Mouse (Mus musculus): ENCODE data around the gene Cptp. TPM values are rescaled to one million over a fixed set of nuclear protein-coding genes. Genes with fewer than 3 reads are reported as not detected.

Gene Cptp
- polyA plus RNA-seq, 1 experiment, result 1.5 TPM

- Histone ChIP-seq H3K9me3 (no peaks in the 10 kb centered on the region), H3K27me3 (replicated peaks) (no peaks in the 10 kb centered on the region), H3K4me3 (replicated peaks) (no peak overlapping the region), H3K4me1 (peaks cover 28% of the 10 kb centered on the region), H3K36me3 (replicated peaks; ENCODE audit: low read length) (peaks cover 89% of the 10 kb centered on the region)
- TF ChIP-seq GATA1 (IDR thresholded peaks at IDR 0.05; ENCODE audit: borderline replicate concordance, low read length) (no peak), FLI1 (IDR thresholded peaks at IDR 0.05; ENCODE audit: low read length) (no peak)
Observed at GRCm38 (mm10) chr4:155856881-155857280, 12.4 kb downstream of the Cptp start.

- TF ChIP-seq GATA1 (IDR thresholded peaks at IDR 0.05; ENCODE audit: borderline replicate concordance, low read length), result no peak
- TF ChIP-seq FLI1 (IDR thresholded peaks at IDR 0.05; ENCODE audit: low read length), result no peak
- Histone ChIP-seq H3K27me3 (replicated peaks) (no peaks in the 10 kb centered on the region), H3K9me3 (no peaks in the 10 kb centered on the region), H3K4me3 (replicated peaks) (no peak overlapping the region), H3K4me1 (peaks cover 36% of the 10 kb centered on the region), H3K36me3 (replicated peaks; ENCODE audit: low read length) (peaks cover 84% of the 10 kb centered on the region)
Observed at GRCm38 (mm10) chr4:155856071-155856470, 13.2 kb downstream of the Cptp start.

GRCm38 (mm10) chr4:155854991-155855390 is 14.2 kb downstream of the Cptp start:
- peaks cover 47% of the 10 kb centered on the region for H3K4me1 ChIP-seq
- no peak overlapping the region for H3K4me3 ChIP-seq (replicated peaks)
- H3K9me3 ChIP-seq, result no peaks in the 10 kb centered on the region
- peaks cover 76% of the 10 kb centered on the region for H3K36me3 ChIP-seq (replicated peaks; ENCODE audit: low read length)
- TF ChIP-seq FLI1 (IDR thresholded peaks at IDR 0.05; ENCODE audit: low read length) (no peak), GATA1 (IDR thresholded peaks at IDR 0.05; ENCODE audit: borderline replicate concordance, low read length) (no peak)
- no peaks in the 10 kb centered on the region for H3K27me3 ChIP-seq (replicated peaks)

- TF ChIP-seq GATA1 (IDR thresholded peaks at IDR 0.05; ENCODE audit: borderline replicate concordance, low read length) (no peak), FLI1 (IDR thresholded peaks at IDR 0.05; ENCODE audit: low read length) (no peak)
- no peaks in the 10 kb centered on the region for H3K9me3 ChIP-seq
- H3K4me1 ChIP-seq, result peaks cover 63% of the 10 kb centered on the region
- H3K36me3 ChIP-seq (replicated peaks; ENCODE audit: low read length), result peaks cover 60% of the 10 kb centered on the region
- H3K4me3 ChIP-seq (replicated peaks), result no peak overlapping the region
- H3K27me3 ChIP-seq (replicated peaks), result no peaks in the 10 kb centered on the region
Observed at GRCm38 (mm10) chr4:155853421-155853820, 15.8 kb downstream of the Cptp start.

GRCm38 (mm10) chr4:155851951-155852411 is 17.3 kb downstream of the Cptp start:
- Histone ChIP-seq H3K4me3 (replicated peaks) (no peak overlapping the region), H3K4me1 (peaks cover 72% of the 10 kb centered on the region), H3K9me3 (no peaks in the 10 kb centered on the region), H3K36me3 (replicated peaks; ENCODE audit: low read length) (peaks cover 46% of the 10 kb centered on the region), H3K27me3 (replicated peaks) (no peaks in the 10 kb centered on the region)
- TF ChIP-seq GATA1 (IDR thresholded peaks at IDR 0.05; ENCODE audit: borderline replicate concordance, low read length), result no peak
- no peak for TF ChIP-seq FLI1 (IDR thresholded peaks at IDR 0.05; ENCODE audit: low read length)

GRCm38 (mm10) chr4:155851368-155851767 is 17.9 kb downstream of the Cptp start:
- Histone ChIP-seq H3K36me3 (replicated peaks; ENCODE audit: low read length) (peaks cover 40% of the 10 kb centered on the region), H3K27me3 (replicated peaks) (no peaks in the 10 kb centered on the region), H3K4me1 (peaks cover 74% of the 10 kb centered on the region), H3K9me3 (no peaks in the 10 kb centered on the region), H3K4me3 (replicated peaks) (no peak overlapping the region)
- TF ChIP-seq GATA1 (IDR thresholded peaks at IDR 0.05; ENCODE audit: borderline replicate concordance, low read length), result no peak
- TF ChIP-seq FLI1 (IDR thresholded peaks at IDR 0.05; ENCODE audit: low read length), result no peak

- TF ChIP-seq GATA1 (IDR thresholded peaks at IDR 0.05; ENCODE audit: borderline replicate concordance, low read length), result no peak
- TF ChIP-seq FLI1 (IDR thresholded peaks at IDR 0.05; ENCODE audit: low read length), result no peak
- Histone ChIP-seq H3K27me3 (replicated peaks) (no peaks in the 10 kb centered on the region), H3K4me3 (replicated peaks) (peak overlapping the region; percentile 38), H3K4me1 (peaks cover 69% of the 10 kb centered on the region), H3K36me3 (replicated peaks; ENCODE audit: low read length) (peaks cover 25% of the 10 kb centered on the region), H3K9me3 (no peaks in the 10 kb centered on the region)
Observed at GRCm38 (mm10) chr4:155849792-155850451, 19.3 kb downstream of the Cptp start.

DNA sequence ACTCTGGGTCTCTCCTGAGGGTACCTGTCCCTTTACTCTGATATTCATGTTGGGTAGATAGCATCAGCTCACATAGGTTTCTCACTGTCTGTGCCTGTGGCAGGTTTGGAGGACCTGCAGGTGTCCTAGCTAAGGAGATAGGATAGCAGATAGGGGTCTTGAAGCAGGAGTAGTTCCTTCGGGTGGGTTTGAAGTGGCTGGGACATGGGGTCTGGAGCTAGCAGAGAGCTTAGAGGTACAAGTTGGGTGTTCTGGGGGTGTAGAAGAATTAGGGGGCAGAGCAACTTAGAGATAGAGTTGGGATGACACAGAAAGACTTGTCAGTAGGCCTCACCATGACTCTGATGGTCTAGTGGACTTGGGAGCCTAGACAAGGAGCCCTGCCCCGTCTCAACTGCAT is 19.8 kb downstream of the Cptp start:
- H3K4me1 ChIP-seq, result peaks cover 69% of the 10 kb centered on the region
- H3K36me3 ChIP-seq (replicated peaks; ENCODE audit: low read length), result peaks cover 20% of the 10 kb centered on the region
- H3K27me3 ChIP-seq (replicated peaks), result no peaks in the 10 kb centered on the region
- TF ChIP-seq FLI1 (IDR thresholded peaks at IDR 0.05; ENCODE audit: low read length) (no peak), GATA1 (IDR thresholded peaks at IDR 0.05; ENCODE audit: borderline replicate concordance, low read length) (no peak)
- no peaks in the 10 kb centered on the region for H3K9me3 ChIP-seq
- H3K4me3 ChIP-seq (replicated peaks), result peak overlapping the region; percentile 38

- Histone ChIP-seq H3K27me3 (replicated peaks) (peaks cover 3% of the 10 kb centered on the region), H3K9me3 (no peaks in the 10 kb centered on the region), H3K4me1 (peaks cover 68% of the 10 kb centered on the region), H3K36me3 (replicated peaks; ENCODE audit: low read length) (peaks cover 12% of the 10 kb centered on the region), H3K4me3 (replicated peaks) (peak overlapping the region; percentile 100)
- TF ChIP-seq FLI1 (IDR thresholded peaks at IDR 0.05; ENCODE audit: low read length) (no peak), GATA1 (IDR thresholded peaks at IDR 0.05; ENCODE audit: borderline replicate concordance, low read length) (no peak)
Observed at GRCm38 (mm10) chr4:155848434-155849095, 20.7 kb downstream of the Cptp start.
